Mouse (Mus musculus) forebrain, embryonic 12.5 days (tissue): ENCODE measurements around the gene Prkce. TPM values are rescaled to one million over a fixed set of nuclear protein-coding genes. Genes with fewer than 3 reads are reported as not detected.

ENCODE experiments used
- ATAC-seq: fragments of 200-750 bp; cut with Nextera tagmentation; 2 replicates; pipeline ENCODE4 v1.8.0; 2017; ENCODE audit warnings: moderate TSS enrichment; ENCODE audit not compliant: low FRiP score
- H3K27ac ChIP-seq: fragments of 300-500 bp; sonication (generic); 2 replicates; pipeline ENCODE4 v1.5.1; 2016; ENCODE audit warnings: mild to moderate bottlenecking
- H3K27me3 ChIP-seq: fragments of 300-500 bp; sonication (generic); 2 replicates; pipeline ENCODE4 v1.6.1; 2016; ENCODE audit warnings: mild to moderate bottlenecking
- H3K36me3 ChIP-seq: fragments of 300-500 bp; sonication (generic); replicated peaks from 2 replicates; pipeline ENCODE4 v1.6.1; 2016; ENCODE audit warnings: mild to moderate bottlenecking
- H3K4me1 ChIP-seq: fragments of 300-500 bp; sonication (generic); 2 replicates; pipeline ENCODE4 v1.6.1; 2016
- H3K4me2 ChIP-seq: fragments of 300-500 bp; sonication (generic); 2 replicates; pipeline ENCODE4 v1.6.1; 2016; ENCODE audit warnings: mild to moderate bottlenecking, moderate library complexity
- H3K4me3 ChIP-seq: fragments of 300-500 bp; sonication (generic); replicated peaks from 2 replicates; pipeline ENCODE4 v1.5.1; 2016; ENCODE audit warnings: mild to moderate bottlenecking
- H3K9ac ChIP-seq: fragments of 300-500 bp; sonication (generic); 2 replicates; pipeline ENCODE4 v1.6.1; 2016; ENCODE audit warnings: mild to moderate bottlenecking
- H3K9me3 ChIP-seq: fragments of 300-500 bp; sonication (generic); 2 replicates; pipeline ENCODE4 v1.6.1; 2016
- WGBS: fragments of 180-500 bp; shearing (Covaris S2); methylation state at CpG from one replicate; pipeline ENCODE4 v1.1.7; 2016; 5-methylcytosine and 5-hydroxymethylcytosine counted together
- polyA plus RNA-seq: library from polyadenylated mRNA; unstranded; fragments of >200 nt; fragmentation: Nextera tagmentation; extraction: Ambion mirVana; gene quantifications from 2 replicates; pipeline ENCODE4 v1.2.1, GENCODE M21; 2016

The Prkce gene
- polyA plus RNA-seq, 1 experiment from 2014 or later, result 6.0 TPM

GRCm38 (mm10) chr17:86231741-86232179 is 64.2 kb downstream of the Prkce start:
- Histone ChIP-seq H3K27me3 (no peaks in the 10 kb centered on the region), H3K9ac (no peak overlapping the region), H3K36me3 (no peaks in the 10 kb centered on the region), H3K9me3 (no peaks in the 10 kb centered on the region), H3K4me3 (no peak overlapping the region), H3K27ac (no peak overlapping the region), H3K4me2 (no peak overlapping the region), H3K4me1 (no peaks in the 10 kb centered on the region)
- WGBS, result 91% methylated on average over 12 of the region's 12 CpGs
- no peak for ATAC-seq

GRCm38 (mm10) chr17:86232248-86232647 is 64.7 kb downstream of the Prkce start:
- WGBS, result 88% methylated on average over 4 of the region's 4 CpGs

GRCm38 (mm10) chr17:86234587-86235150 is 67.1 kb downstream of the Prkce start:
- Histone ChIP-seq H3K9me3 (no peaks in the 10 kb centered on the region), H3K4me1 (no peaks in the 10 kb centered on the region), H3K4me3 (no peak overlapping the region), H3K36me3 (no peaks in the 10 kb centered on the region), H3K9ac (no peak overlapping the region), H3K27me3 (no peaks in the 10 kb centered on the region), H3K4me2 (no peak overlapping the region), H3K27ac (no peak overlapping the region)
- 74% methylated on average over 9 of the region's 9 CpGs for WGBS
- no peak for ATAC-seq

More at GRCm38 (mm10) chr17:86232248-86232647, 64.7 kb downstream of the Prkce start:
- Histone ChIP-seq H3K4me1 (no peaks in the 10 kb centered on the region), H3K9ac (no peak overlapping the region), H3K4me2 (no peak overlapping the region), H3K4me3 (no peak overlapping the region), H3K27ac (no peak overlapping the region), H3K9me3 (no peaks in the 10 kb centered on the region), H3K36me3 (no peaks in the 10 kb centered on the region), H3K27me3 (no peaks in the 10 kb centered on the region)
- ATAC-seq, result no peak

GRCm38 (mm10) chr17:86236026-86236712 is 68.6 kb downstream of the Prkce start:
- Histone ChIP-seq H3K4me1 (no peaks in the 10 kb centered on the region), H3K9ac (no peak overlapping the region), H3K4me3 (no peak overlapping the region), H3K36me3 (no peaks in the 10 kb centered on the region), H3K4me2 (no peak overlapping the region), H3K27ac (no peak overlapping the region), H3K9me3 (no peaks in the 10 kb centered on the region), H3K27me3 (no peaks in the 10 kb centered on the region)
- no peak for ATAC-seq
- 87% methylated on average over 10 of the region's 10 CpGs for WGBS

GRCm38 (mm10) chr17:86236861-86237763 is 69.5 kb downstream of the Prkce start:
- Histone ChIP-seq H3K4me3 (no peak overlapping the region), H3K36me3 (no peaks in the 10 kb centered on the region), H3K9me3 (no peaks in the 10 kb centered on the region), H3K27me3 (no peaks in the 10 kb centered on the region), H3K9ac (no peak overlapping the region), H3K4me1 (no peaks in the 10 kb centered on the region), H3K27ac (no peak overlapping the region), H3K4me2 (no peak overlapping the region)
- ATAC-seq, result no peak
- WGBS, result 93% methylated on average over 16 of the region's 16 CpGs

- no peaks in the 10 kb centered on the region for H3K27me3 ChIP-seq
- H3K4me2 ChIP-seq, result no peak overlapping the region
- H3K4me3 ChIP-seq, result no peak overlapping the region
- 91% methylated on average over 9 of the region's 9 CpGs for WGBS
- no peaks in the 10 kb centered on the region for H3K9me3 ChIP-seq
- no peaks in the 10 kb centered on the region for H3K36me3 ChIP-seq
- no peak overlapping the region for H3K27ac ChIP-seq
- H3K9ac ChIP-seq, result no peak overlapping the region
- H3K4me1 ChIP-seq, result 0 out of 2 replicates have a peak, but pooled peaks cover 4% of the 10 kb centered on the region
- no peak for ATAC-seq
These were observed 74.7 kb downstream of the Prkce start for GRCm38 (mm10) chr17:86242291-86242690.

GRCm38 (mm10) chr17:86243109-86243527 is 75.5 kb downstream of the Prkce start:
- 0 out of 2 replicates have a peak, but pooled peaks cover 4% of the 10 kb centered on the region for H3K4me1 ChIP-seq
- 86% methylated on average over 16 of the region's 16 CpGs for WGBS
- H3K9me3 ChIP-seq, result no peaks in the 10 kb centered on the region
- H3K4me2 ChIP-seq, result no peak overlapping the region
- no peak overlapping the region for H3K4me3 ChIP-seq
- no peaks in the 10 kb centered on the region for H3K36me3 ChIP-seq
- H3K9ac ChIP-seq, result no peak overlapping the region
- H3K27ac ChIP-seq, result no peak overlapping the region
- ATAC-seq, result no peak
- no peaks in the 10 kb centered on the region for H3K27me3 ChIP-seq

GRCm38 (mm10) chr17:86244397-86244796 is 76.8 kb downstream of the Prkce start:
- no peaks in the 10 kb centered on the region for H3K27me3 ChIP-seq
- ATAC-seq, result no peak
- H3K4me1 ChIP-seq, result 0 out of 2 replicates have a peak, but pooled peaks cover 4% of the 10 kb centered on the region
- no peak overlapping the region for H3K4me2 ChIP-seq
- H3K36me3 ChIP-seq, result no peaks in the 10 kb centered on the region
- 92% methylated on average over 5 of the region's 5 CpGs for WGBS
- no peak overlapping the region for H3K9ac ChIP-seq
- H3K27ac ChIP-seq, result no peak overlapping the region
- H3K4me3 ChIP-seq, result no peak overlapping the region
- H3K9me3 ChIP-seq, result no peaks in the 10 kb centered on the region

GRCm38 (mm10) chr17:86248832-86249231 is 81.2 kb downstream of the Prkce start:
- Histone ChIP-seq H3K4me2 (no peak overlapping the region), H3K36me3 (no peaks in the 10 kb centered on the region), H3K4me3 (no peak overlapping the region), H3K9me3 (no peaks in the 10 kb centered on the region), H3K4me1 (0 out of 2 replicates have a peak, but pooled peaks cover 4% of the 10 kb centered on the region), H3K27me3 (no peaks in the 10 kb centered on the region), H3K27ac (no peak overlapping the region), H3K9ac (no peak overlapping the region)
- no peak for ATAC-seq
- WGBS, result 94% methylated on average over 8 of the region's 8 CpGs

GRCm38 (mm10) chr17:86249499-86250405 is 82.2 kb downstream of the Prkce start:
- 88% methylated on average over 21 of the region's 21 CpGs for WGBS
- Histone ChIP-seq H3K27ac (no peak overlapping the region), H3K27me3 (no peaks in the 10 kb centered on the region), H3K4me1 (0 out of 2 replicates have a peak, but pooled peaks cover 4% of the 10 kb centered on the region), H3K36me3 (no peaks in the 10 kb centered on the region), H3K9ac (no peak overlapping the region), H3K9me3 (no peaks in the 10 kb centered on the region), H3K4me3 (no peak overlapping the region), H3K4me2 (no peak overlapping the region)
- no peak for ATAC-seq

GRCm38 (mm10) chr17:86250406-86250905 is 82.9 kb downstream of the Prkce start:
- Histone ChIP-seq H3K27me3 (no peaks in the 10 kb centered on the region), H3K9me3 (no peaks in the 10 kb centered on the region), H3K4me2 (no peak overlapping the region), H3K4me1 (0 out of 2 replicates have a peak, but pooled peaks cover 4% of the 10 kb centered on the region), H3K27ac (no peak overlapping the region), H3K9ac (no peak overlapping the region), H3K36me3 (no peaks in the 10 kb centered on the region), H3K4me3 (no peak overlapping the region)
- whole genome bisulfite sequencing, result 83% methylated on average over 7 of the region's 7 CpGs
- ATAC-seq, result no peak
